Mouse (Mus musculus): ENCODE results near the gene Fam83e.

DNA sequence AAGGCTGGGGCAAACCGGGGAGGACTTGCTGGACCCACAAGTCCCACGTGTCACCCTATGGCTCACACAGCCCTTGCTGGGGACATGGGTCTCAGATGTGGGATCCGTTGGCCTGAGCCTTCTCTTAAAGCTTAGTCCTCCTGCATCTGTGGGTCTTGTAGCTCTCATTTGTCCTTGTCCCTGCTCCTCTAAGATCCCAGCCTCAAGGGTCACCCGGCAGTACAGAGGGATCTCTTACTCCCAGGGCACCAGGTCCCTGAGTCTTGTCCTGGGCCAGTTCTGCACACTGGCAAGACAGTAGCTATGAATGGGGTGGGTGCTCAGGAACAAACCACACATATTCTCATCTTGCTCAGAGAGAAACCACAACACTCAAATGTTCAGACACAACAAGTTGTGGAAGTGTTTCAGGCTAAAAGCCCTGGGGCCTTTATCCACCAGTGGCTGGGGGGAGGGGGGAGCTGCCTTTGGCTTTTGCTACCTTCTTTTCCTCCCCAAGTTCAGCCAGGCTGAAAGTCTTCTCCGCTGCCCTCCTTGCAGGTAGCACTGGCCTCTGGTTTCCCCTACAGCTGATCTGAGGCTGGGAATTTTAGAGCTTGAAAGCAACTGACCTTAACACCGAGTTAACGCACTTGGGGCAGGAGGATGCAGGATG is 37.5 kb upstream of the Fam83e start, which contains the start of gene Ntn5:
- TF ChIP-seq CTCF (IDR thresholded peaks at IDR 0.05; ENCODE audit: control insufficient read depth, insufficient read depth, low read length) (no peak), POLR2A (IDR thresholded peaks at IDR 0.05; ENCODE audit: borderline replicate concordance, control insufficient read depth, low read depth, low read length) (no peak)

All from bone marrow, adult 2 months (tissue).